Mouse (Mus musculus): ENCODE measurements around the gene Cd151.

Cd151 gene

DNA sequence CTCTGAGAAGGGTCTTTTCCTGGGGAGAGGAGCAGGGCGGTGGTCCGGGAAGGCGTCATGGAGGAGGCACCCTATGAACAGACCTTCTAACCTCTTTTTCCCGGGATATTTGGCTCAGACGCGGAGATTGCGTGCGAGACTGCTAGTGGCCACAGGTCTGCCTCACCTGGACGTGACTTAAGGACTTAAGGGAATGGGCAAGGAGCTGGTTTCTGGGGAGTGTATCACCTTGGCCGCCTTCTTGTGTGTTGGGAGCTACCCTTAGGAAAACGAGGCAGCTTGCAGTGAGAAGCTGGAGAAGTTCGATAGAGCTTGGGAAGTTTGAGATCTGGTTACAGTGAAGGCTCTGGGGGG lies 8.6 kb downstream of the Cd151 start:
- no peak for DNase-seq

DNA sequence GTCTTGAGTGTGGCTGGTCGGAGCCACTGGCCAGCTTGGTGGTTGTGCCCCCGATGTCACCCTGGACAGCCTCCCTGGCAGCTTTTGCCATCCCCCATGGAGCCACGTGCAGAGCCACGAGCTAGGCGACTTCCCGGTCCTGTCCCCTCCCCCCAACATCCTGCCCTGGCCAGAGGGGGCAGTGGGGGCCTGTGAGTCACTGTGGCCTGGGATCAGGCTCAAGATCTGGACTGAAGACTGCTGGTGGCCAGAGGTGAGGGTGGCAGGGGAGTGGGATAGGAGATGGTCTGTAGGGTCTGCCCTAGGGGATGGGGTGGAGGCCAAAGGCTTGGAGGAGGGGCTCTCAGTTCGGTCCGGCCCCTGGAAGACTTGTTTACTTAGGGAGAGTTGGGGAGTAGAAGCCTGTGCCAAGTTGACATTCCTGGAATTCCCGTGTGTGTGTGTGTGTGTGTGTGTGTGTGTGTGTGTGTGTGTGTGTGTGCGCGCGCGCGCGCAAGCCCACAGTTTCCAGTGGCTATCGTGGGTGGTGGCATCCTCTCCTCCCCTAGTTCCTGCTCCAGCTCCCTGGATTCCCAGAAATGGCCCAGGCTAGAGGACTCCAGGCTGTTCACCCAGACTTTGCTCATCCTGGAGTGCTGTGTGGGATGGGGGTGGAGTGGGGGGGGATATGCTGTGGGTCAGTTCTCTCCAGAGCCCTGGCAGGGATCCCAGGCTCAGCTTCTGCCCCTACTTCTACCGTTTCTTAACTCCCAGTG lies 9.2 kb downstream of the Cd151 start:
- peak; percentile 93 to 94 for DNase-seq

DNA sequence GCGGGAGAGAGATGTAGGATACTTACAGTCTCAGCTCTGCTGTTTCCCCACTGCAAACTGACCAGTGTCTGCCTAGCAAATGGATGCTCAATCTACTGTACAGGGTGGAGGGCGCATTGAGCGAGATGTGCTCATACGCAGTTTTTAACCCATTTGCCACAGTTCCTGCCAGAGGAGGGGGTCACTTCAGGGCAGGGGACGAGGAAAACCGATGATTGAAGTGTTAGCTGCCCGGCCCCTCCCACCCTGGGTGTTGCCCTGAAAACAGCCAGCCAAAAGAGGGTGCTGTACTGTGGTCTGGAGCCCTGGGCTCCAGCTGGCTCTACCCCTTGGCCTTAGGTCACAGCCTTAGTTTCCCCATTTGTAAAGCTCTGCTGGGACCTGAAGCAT lies 9.8 kb downstream of the Cd151 start:
- no peak for DNase-seq

DNA sequence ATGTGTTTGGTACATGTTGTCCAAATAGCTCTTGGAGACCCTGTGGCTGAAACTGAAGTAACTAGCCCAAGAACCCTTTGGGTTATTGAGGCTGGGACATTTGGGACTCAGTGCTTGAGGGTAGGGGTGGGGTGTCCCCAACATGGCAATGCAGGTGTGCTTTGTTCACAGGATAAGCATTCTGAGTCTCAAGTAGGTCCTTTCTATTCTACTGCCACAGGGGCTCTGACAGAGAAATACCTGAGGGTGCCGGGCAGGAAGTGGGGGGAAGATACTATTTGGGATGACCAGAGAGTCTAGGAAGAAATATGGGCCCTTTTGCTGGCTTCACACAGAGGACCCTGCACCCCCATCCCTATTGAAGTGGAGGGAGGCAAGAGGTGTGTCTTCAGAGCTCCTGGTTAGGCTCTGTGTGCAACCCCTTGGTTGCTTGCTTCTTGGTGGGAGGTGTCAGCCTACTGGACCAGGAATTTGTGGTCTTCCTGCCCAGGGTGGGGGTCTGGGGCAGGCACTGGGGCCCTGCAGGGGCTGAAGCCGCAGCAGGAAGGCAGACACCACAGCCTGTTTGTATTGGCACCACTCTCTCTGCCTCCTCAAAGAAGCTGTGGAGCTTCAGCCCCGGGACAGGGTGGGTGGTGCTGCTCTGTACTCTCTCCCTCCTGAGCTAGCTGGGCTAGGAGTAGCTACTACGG lies 10.5 kb downstream of the Cd151 start:
- DNase-seq: peak in 1 of 2 experiments; percentile 35

DNA sequence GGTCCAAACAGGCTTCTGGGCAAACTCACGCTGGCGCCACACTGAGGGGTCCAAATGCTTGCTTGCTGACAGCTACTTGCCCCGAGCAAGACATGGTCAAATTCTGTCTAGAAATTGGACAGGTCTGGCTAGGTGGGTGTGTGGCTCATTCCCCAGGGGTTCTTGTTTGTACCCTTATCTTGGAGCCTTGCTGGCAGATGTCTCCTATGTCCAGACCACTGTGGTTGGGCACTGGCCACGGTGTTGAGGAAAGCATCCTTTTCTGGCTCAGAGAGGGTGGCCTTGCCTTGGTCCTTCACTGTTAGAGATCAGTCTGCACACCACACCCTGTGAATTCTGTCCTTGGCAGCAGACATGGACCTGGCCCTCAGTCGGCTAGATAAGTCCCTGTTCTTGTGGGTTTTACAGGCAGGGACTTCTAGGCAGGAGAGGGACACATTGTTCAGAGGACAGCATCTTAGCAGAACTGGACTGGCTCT lies 11.1 kb downstream of the Cd151 start:
- DNase-seq: no peak

DNA sequence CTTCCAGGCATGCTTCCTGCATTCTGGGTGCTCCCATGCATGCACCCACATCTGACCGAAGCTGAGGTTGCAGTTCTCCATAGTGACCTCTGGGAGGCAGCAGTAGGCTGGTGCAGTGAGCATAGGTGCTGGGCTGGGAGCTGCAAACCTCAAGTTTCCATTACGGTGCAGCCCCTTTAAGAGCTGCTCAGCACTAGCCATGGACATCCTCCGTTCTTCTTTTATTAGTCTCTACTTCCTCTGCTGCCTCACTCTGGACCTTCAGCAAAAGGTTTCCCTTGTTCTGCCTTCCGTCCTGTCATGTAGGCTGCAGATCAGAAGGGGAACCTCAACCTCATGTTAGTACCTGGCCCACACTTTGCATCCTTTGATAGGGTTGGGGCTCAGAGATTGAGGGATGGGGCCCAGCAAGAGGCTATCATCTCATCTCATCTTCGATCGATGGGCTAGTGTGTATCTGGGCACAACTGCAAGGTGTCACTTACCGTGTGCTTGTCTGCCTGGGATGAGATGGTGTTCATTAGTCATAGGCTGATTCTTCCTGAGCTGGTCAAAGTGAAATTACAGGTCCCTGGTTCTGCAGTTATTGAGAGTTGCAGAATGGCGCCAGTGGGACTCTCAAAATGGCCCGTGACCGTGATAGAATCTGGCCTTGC lies 13.8 kb downstream of the Cd151 start:
- DNase-seq: peak; percentile 71 to 75

DNA sequence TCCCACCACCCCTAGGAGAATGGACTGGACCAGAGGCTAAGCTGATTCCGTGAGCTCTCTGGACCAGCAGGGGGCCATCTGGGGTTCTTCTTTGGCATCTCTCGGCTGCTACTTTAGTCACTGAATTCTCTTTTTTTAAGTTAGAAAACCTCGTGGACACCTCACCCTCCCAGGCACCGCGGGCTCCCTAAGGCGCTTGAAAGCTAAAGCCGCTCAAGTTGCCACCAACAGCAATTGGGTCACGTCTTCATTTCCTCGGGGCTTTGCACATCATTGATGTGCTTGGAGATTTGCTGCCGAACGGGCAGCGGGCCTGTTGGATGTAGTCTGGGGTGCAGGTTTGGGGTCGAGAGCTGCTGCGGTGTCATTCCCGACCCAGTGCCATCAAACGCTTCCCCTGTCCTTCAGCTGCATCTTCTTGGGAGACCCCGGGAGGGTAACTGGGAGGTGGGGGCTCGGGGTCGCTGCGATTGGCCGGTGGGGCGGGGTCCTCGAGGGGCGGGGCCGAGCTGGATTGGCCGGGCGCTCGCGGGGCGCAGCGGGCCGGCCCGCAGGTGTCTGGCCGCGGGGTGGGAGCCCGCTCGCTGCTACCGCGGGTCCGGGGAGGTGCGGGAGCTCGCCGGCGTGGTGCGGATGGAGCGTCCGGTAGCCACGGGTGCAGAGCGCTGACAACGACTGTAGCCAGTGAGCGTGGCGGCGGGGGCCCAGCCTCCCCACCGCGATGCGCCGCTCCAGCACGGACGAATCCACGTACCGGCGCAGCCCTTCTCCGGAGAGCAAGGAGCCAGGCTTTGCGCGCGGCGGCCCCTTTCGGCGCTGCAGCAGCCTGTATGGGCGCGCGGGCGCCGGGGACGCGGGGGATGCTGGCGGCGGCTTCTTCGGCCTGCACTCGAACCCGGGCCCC lies 14.6 kb downstream of the Cd151 start:
- peak in 1 of 2 experiments; percentile 52 for DNase-seq

DNA sequence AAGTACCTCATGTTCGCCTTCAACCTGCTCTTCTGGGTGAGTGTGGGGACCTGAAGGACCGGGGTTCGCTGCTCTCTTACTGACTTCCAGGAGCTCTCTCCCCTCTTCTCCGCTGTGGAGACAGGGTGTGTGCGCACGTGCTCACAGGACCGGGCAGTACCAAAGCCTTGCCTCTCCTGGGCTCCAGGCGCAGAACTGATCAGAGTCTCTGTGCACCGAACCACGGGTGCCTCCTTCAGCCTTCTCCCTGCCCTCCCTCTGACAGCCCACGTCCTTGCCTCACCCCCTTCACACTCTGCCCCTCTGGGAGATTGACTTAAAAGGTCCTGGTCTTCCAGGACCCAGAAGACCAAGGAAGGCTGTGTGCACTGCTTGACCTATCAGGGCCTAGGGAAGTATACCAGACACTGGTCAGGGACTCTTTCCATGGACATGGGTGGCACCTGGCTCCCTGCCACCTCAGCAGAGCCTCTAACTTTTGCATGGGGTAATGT lies 15.4 kb downstream of the Cd151 start:
- no peak for DNase-seq

DNA sequence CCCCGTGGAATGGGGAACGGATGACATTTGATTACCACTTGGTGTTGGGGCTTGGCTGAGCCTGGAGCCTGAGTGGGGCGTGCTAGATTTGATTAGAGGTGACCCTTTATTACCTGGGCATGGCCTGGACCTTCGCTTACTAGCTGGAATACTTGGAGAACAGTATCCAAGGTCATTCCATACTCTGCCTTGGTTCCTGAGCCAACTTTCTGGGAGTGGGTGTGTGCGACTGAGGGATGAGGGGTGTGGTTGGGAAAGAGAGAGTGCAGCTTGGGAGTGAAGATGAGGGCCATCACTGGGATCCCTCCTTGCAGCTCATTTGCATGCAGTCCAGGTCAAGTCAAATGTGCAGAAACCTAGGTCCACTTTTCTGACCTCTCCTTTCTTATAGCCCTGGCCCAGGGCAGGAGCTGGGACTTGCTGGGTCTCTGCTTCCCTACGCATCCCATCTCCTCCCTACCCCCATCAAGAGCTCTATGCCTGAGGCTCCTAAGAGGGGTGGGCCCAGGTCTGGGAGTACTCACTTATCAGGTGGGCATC lies 16.0 kb downstream of the Cd151 start:
- no peak for DNase-seq

DNA sequence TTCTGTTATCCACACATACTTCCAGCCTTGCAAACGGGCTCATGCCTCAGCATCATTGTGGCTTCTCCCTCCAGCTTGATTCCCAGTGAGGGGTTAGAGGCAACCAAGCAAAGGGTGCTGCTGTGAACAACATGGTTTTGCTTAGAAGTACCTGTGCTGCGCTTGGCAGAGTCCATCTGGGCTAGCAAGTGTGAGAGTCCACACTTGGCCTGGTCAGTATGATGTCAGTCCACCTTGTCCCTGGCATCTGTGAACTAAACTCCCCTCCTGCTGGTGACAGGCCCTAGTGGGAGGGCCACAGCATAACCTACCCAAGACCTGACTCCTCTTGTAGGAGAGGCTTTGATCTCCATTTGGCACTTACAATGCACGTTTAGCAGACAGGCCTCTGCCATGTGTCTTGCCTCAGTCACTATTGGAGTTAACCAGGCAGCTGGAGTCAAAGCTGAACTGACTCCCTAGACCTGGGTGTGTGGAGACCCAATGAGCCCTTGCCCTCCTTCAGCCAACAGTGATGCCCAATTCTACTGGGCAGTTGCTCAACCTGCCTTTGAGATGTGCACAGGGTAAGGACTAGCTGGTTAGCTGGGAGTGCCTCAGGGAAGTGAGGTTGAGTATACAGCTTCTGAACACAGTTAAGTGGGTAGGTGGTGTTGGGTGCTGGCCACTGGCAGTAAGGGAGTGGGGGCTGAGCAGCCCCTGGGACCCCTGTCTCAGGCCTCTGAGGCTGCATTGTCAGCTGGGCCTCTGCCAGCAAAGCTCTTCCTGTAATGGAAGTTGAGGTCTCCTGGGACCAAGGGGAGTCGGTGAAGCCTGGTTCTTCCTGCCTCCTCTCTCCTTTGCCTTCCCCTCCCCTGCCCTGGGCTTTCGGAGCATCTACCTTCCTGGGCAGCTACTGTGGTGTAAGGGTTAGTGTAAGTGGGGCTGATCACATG lies 17.3 kb downstream of the Cd151 start:
- no peak for DNase-seq

DNA sequence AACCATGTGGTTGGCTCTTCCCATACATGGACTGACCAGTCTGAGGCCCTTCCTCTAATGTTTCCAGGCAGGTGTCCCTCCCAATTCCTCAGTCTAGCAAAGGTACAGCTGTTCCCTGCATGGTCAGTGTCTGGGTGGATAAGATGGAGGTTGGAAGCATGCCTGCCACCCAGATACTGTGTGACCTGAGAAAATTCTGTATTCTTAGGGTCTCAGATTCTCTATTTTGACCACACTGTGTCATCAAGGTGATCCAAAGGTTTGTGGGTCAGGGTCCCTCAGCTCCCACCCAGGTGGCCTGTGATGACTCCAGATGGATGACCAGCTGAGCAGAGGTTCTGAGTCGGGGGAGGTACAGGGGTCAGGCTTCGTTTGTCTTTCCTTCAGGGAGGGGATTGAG lies 18.0 kb downstream of the Cd151 start:
- DNase-seq: no peak

DNA sequence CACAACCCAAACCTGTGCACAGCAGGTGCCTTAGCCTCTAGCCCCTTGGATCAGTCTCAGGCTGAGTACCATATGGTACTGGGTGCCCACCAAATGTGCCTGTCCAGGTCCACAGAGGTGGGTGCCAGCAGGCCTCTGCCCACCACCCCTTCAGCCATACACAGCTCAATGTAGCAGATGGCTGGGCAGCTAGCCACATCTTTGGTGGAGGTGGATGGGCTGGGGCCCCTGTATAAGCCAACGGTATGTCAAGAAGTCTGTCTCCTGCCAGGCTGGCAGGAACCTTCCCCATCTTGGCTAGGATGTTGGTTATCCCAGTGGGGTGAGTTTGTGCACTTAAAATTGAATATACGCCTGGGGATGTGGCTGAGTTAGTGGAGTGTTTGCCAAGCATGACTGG lies 18.4 kb downstream of the Cd151 start:
- no peak for DNase-seq

DNA sequence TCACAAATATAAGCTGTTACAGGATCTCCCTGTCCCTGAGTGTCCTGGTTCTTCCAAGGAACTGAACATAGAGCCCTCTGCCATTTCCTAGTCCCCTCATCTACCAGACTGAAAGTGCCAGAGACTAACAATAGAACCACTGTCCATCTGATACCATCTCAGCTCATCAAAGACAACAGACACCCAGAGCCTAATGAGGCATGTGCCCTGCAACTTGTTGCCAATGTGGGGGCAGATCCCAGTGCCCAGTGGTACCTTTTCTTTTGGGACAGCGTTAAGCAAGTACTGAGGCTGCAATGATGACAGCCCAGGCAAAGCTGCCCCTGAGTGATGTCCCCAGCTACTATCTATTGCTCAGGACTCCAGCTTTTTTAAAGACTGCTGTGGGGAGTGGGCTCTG lies 19.0 kb downstream of the Cd151 start:
- no peak for DNase-seq

DNA sequence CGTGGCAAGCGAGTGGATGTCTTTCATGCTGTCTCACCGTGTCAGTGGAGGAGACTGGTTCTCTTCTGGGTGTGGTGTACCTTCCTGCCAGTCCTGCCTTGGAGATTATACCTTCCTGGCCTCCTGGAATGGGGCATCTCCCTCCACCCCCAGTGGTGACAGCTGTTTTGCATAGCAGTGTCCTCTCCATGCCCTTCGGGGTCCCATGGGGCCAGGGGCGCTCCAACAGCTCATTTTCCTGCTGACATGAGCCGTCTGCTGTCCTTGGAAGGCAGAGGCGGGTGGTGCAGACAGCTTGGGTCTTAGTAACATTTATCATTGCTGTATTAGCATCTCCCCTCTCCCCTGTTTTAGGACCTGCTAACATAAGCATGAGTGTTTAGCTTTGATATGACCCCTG lies 19.9 kb downstream of the Cd151 start:
- no peak for DNase-seq

DNA sequence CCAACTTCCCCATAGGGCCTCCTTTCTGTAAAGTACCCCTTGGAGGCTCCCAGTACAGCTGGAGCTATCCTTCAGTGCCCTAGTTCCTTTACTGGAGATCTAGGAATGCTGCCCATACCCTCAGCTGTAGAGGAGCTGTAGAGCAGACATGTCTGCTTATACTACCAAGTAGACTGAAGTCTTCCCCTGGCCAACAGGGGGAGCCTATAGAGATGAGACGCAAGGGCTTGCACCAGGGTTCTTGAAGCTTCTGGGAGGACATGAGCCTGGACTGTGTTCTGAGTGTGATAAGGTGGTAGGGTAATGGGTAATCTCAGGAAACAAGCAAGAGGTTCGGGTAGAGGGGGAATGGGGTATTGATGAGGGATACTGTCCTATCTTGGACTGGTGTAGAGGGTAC lies 24.0 kb downstream of the Cd151 start:
- no peak for DNase-seq

DNA sequence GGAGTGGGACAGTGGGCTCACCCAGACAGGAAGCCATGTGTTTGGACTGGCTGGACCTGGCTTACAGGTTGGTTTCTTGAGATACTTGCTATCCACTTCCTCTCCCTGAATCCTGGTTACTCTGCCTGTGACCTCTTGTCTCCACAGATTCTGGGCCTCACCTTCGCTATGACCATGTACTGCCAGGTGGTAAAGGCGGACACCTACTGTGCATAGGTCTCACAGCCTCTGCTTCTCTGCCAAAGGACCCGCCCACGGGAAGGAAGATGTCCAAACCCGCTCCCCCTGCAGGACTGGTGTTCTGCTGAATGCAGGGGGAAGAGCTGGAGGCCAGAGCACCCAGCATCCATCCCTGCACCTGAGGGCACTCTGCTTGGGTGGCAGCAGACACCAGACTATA lies 25.5 kb downstream of the Cd151 start:
- no peak for DNase-seq

DNA sequence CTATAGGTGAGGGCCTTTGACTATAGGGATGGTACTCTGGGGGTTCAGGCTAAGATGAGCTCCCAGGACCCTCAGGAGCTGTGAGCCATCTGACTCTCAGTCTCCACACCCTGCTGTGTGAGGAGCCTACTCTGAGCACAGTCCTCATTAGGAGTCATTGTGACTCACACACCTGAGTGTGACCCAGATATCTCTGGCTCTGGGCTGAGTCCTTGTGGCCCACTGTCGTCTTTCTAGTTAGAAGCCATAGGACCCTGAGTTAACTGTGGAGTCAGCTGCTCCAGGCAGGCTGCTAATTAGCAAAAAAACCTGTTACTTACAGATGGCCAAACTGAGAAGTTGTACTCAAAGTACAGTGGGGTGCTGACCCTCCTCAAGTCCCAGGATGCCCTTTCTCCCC lies 26.5 kb downstream of the Cd151 start:
- DNase-seq: no peak

DNA sequence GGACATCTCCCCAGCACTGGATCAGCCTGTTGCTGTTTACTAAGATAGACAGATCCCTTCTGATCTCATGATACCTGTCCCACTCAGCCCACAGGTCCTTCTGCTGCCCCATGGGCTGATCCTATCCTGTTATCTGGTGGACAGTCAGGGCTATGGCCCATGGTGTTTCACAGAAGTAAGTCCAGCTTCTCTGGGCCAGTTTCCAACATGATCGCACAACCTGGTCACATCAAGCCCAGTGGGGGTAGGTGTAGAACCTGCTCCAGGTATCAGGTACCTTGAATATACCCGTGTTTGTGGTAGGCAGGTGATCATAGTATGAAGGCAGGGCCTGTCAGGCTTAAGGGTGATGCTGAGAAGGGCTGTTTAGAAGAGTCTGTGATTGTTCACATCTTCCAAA lies 28.2 kb downstream of the Cd151 start:
- no peak for DNase-seq

DNA sequence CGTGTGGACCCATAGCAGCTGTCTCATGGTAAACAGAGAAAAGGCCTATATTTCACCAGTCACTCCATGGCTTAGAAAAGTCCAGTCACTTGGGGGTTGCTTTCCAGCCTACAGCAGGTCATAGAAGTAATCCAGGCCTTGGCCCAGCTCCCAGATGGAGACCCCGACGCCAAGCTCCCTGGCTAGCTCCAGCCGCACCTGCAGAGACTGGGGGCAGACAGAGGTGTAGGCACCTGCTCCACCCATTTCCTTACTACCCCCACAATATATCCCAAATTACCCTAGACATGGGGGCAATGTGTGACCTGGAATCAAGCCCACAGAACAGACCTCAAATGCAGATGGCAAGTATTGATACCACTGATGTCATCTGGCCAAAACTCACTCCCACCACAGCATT lies 28.7 kb downstream of the Cd151 start:
- DNase-seq: no peak

DNA sequence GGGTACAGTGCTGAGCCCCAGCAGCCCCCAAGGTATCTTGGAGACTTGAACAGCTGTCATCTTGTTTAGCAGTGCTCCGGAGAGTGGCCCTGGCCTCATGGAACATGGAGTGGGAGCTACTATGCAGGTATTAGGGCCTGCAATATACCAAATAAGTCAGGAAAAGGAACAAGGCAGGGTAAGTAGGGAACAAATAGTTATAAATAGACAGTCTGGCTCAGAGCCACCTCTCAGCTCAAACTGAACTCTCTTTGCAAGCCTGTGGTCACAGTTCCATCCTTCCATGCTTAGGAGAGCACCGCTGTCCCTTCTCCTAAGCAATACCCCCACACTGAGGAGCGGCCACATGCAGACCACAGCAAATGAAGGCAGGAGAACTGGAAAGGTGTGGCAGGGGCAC lies 30.4 kb downstream of the Cd151 start:
- no peak for DNase-seq

DNA sequence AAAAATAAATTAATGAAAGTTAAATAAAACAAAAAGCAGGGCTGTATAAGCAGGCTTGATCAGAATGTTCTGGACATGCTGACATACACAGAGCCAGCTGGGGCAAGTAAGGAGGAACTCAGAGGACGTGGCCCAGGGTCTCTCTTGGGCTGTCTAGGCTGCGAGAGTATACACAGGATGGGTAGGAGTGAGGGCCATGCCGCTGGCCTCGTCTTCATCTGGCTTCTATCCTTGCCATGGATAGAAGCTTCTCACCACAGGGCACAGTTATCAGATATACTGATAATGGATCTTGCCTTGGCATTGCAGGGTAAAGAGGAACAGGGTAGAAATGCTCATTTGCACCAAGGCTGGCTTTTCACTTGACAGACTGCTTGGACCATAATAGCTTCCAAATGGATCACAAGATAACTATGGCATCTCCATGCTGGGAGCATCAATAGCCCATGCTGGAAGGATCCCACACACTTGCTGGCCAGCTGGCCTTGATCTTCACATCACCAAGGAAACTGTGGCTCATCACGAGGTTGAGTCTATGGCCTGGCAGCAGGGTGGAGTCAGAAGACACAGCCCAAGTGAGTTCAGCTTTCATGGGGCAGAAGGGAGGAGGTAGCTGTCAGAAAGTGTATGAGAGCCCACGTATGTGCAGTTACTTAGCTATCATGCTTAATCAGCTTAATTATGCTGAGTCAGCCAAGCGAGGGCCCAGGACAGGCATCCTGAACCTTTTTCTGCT lies 34.8 kb downstream of the Cd151 start:
- DNase-seq: no peak

Data from kidney, adult 8-10 months (tissue).